Mouse (Mus musculus): ENCODE data around the gene Fam117b.

DNA sequence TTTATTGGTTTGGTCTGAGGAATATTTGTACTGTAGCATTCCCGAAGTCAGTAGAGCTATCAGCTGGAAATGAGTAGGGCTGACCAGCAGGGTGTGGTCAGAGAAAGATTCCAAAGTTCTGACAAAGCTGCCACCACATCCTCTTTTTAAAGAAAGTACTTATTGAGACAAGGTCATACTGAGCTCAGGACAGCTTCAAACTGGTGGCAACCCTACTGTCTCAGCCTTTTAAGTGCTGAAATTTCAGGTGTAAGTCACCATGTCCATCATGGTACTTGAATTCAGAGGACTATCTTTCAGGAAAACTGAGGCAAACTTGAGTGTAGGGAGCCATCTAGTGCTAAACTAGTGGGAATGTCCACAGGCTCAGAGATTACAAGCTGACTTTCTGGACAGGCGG, 87.5 kb downstream of the Fam117b start:
- TF ChIP-seq CTCF (IDR thresholded peaks at IDR 0.05; ENCODE audit: control insufficient read depth, insufficient read depth, insufficient read length) = no peak
- no peak for TF ChIP-seq FOSL1 (IDR thresholded peaks at IDR 0.05; ENCODE audit: insufficient read depth, low read length, poor library complexity, severe bottlenecking)
- TF ChIP-seq MYOG (IDR thresholded peaks at IDR 0.05; ENCODE audit: control insufficient read depth, extremely low read depth, insufficient read length) = no peak

All from C2C12 (cell line).